Mouse (Mus musculus) MEL (cell line): Measurements from ENCODE around the gene Mob3a. TPM values are rescaled to one million over a fixed set of nuclear protein-coding genes. Genes with fewer than 3 reads are reported as not detected.

Experiments
- DNase-seq: peaks from one replicate; pipeline ENCODE4 v3.0.0; 2011; ENCODE audit warnings: low read depth, low spot score
- H3K27ac ChIP-seq: 2 replicates; pipeline ENCODE4 v1.5.1; 2012; ENCODE audit warnings: low read depth, mild to moderate bottlenecking, control low read depth, low read length, moderate library complexity; ENCODE audit not compliant: control insufficient read depth
- H3K27me3 ChIP-seq, 2 experiments: fragments of 150-350 bp in 1 of 2; sonication (generic) in 1 of 2; 2 replicates each; pipeline ENCODE4 v1.6.1; 2012; ENCODE audit warnings: low read length in 2 of 2, mild to moderate bottlenecking in 2 of 2, improper control_type of control experiment in 1 of 2, moderate library complexity in 1 of 2; ENCODE audit not compliant: insufficient read depth in 2 of 2, control insufficient read depth in 1 of 2
- H3K36me3 ChIP-seq, 2 experiments: 2 replicates each; pipeline ENCODE4 v1.6.1; 2012 to 2014; ENCODE audit warnings: low read length in 2 of 2, improper control_type of control experiment in 1 of 2, inconsistent platforms in 1 of 2, mild to moderate bottlenecking in 1 of 2; ENCODE audit not compliant: insufficient read depth in 2 of 2, control insufficient read depth in 1 of 2
- H3K4me1 ChIP-seq, 2 experiments: fragments of 150-350 bp in 1 of 2; sonication (generic) in 1 of 2; 2 replicates each; pipeline ENCODE4 v1.6.1; 2012; ENCODE audit warnings: low read length in 2 of 2, improper control_type of control experiment in 1 of 2, mild to moderate bottlenecking in 1 of 2; ENCODE audit not compliant: insufficient read depth in 2 of 2, control insufficient read depth in 1 of 2
- H3K4me3 ChIP-seq, 2 experiments: fragments of 150-350 bp in 1 of 2; sonication (generic) in 1 of 2; 2 replicates each; pipeline ENCODE4 v1.5.1; 2012; ENCODE audit warnings: low read depth in 2 of 2, low read length in 2 of 2, mild to moderate bottlenecking in 2 of 2, moderate library complexity in 2 of 2, control low read depth in 1 of 2, improper control_type of control experiment in 1 of 2; ENCODE audit not compliant: control insufficient read depth in 1 of 2, insufficient read depth in 1 of 2
- H3K79me2 ChIP-seq: 2 replicates; pipeline ENCODE4 v1.6.1; 2012; ENCODE audit warnings: mild to moderate bottlenecking, low read length, moderate library complexity; ENCODE audit not compliant: control insufficient read depth, poor library complexity, insufficient read depth
- H3K9ac ChIP-seq: 2 replicates; pipeline ENCODE4 v1.6.1; 2012; ENCODE audit warnings: low read depth, mild to moderate bottlenecking, control low read depth, low read length, moderate library complexity; ENCODE audit not compliant: control insufficient read depth, poor library complexity, severe bottlenecking
- H3K9me3 ChIP-seq: fragments of 150-350 bp; sonication (generic); replicated peaks from 2 replicates; pipeline ENCODE4 v1.6.1; 2012; ENCODE audit warnings: mild to moderate bottlenecking, low read length, improper control_type of control experiment, moderate library complexity; ENCODE audit not compliant: insufficient read depth
- CHD1 ChIP-seq: IDR thresholded peaks from 2 replicates; pipeline ENCODE4 v1.6.1; 2012; ENCODE audit warnings: low read depth, mild to moderate bottlenecking, inconsistent platforms, low read length, improper control_type of control experiment
- CTCF ChIP-seq, 3 experiments: IDR thresholded peaks in 2 of 3; conservative IDR thresholded peaks in 1 of 3; 2 replicates each; pipeline ENCODE4 v1.5.1; 2011 to 2012; ENCODE audit warnings: low read length in 3 of 3, low read depth in 2 of 3, mild to moderate bottlenecking in 2 of 3, improper control_type of control experiment in 1 of 3, inconsistent platforms in 1 of 3, mixed read lengths in 1 of 3, moderate library complexity in 1 of 3; ENCODE audit not compliant: control insufficient read depth in 1 of 3, insufficient read depth in 1 of 3, poor library complexity in 1 of 3, severe bottlenecking in 1 of 3
- E2F4 ChIP-seq: IDR thresholded peaks from 2 replicates; pipeline ENCODE4 v1.6.1; 2011; ENCODE audit warnings: low read depth, low read length, improper control_type of control experiment, borderline replicate concordance
- ELF1 ChIP-seq: IDR thresholded peaks from 2 replicates; pipeline ENCODE4 v1.6.1; 2014; ENCODE audit warnings: low read depth, mild to moderate bottlenecking, inconsistent platforms, low read length, improper control_type of control experiment, moderate library complexity
- GABPA ChIP-seq: IDR thresholded peaks from 2 replicates; pipeline ENCODE4 v1.6.1; 2012; ENCODE audit warnings: low read depth, mild to moderate bottlenecking, inconsistent platforms, low read length, improper control_type of control experiment, moderate library complexity
- HCFC1 ChIP-seq: IDR thresholded peaks from 2 replicates; pipeline ENCODE4 v1.6.1; 2012; ENCODE audit warnings: low read depth, mild to moderate bottlenecking, inconsistent platforms, low read length, improper control_type of control experiment, moderate library complexity
- MAFK ChIP-seq: IDR thresholded peaks from 2 replicates; pipeline ENCODE4 v1.6.1; 2011; ENCODE audit warnings: low read depth, mild to moderate bottlenecking, low read length, improper control_type of control experiment, borderline replicate concordance
- MXI1 ChIP-seq: IDR thresholded peaks from 2 replicates; pipeline ENCODE4 v1.6.1; 2011; ENCODE audit warnings: mild to moderate bottlenecking, low read depth, low read length, improper control_type of control experiment
- MYB ChIP-seq: IDR thresholded peaks from 2 replicates; pipeline ENCODE4 v1.6.1; 2011; ENCODE audit warnings: mild to moderate bottlenecking, low read depth, low read length, improper control_type of control experiment
- MYC ChIP-seq: IDR thresholded peaks from 2 replicates; pipeline ENCODE4 v1.6.1; 2011; ENCODE audit warnings: low read depth, mild to moderate bottlenecking, low read length, improper control_type of control experiment, moderate library complexity
- NELFE ChIP-seq: IDR thresholded peaks from 2 replicates; pipeline ENCODE4 v1.6.1; 2011; ENCODE audit warnings: low read depth, low read length, improper control_type of control experiment
- NRF1 ChIP-seq: IDR thresholded peaks from 2 replicates; pipeline ENCODE4 v1.6.1; 2014; ENCODE audit warnings: low read depth, mild to moderate bottlenecking, inconsistent platforms, low read length, improper control_type of control experiment, moderate library complexity; ENCODE audit not compliant: poor library complexity, insufficient read depth, severe bottlenecking
- POLR2A ChIP-seq, 2 experiments: IDR thresholded peaks; 2 replicates each; pipeline ENCODE4 v1.6.1; 2011 to 2012; ENCODE audit warnings: low read length in 2 of 2, mild to moderate bottlenecking in 2 of 2, control low read depth in 1 of 2, improper control_type of control experiment in 1 of 2, low read depth in 1 of 2, moderate library complexity in 1 of 2; ENCODE audit not compliant: control insufficient read depth in 1 of 2, insufficient read depth in 1 of 2, poor library complexity in 1 of 2
- RAD21 ChIP-seq: IDR thresholded peaks from 2 replicates; pipeline ENCODE4 v1.6.1; 2011; ENCODE audit warnings: mild to moderate bottlenecking, low read depth, low read length, improper control_type of control experiment
- SMC3 ChIP-seq: IDR thresholded peaks from 2 replicates; pipeline ENCODE4 v1.6.1; 2011; ENCODE audit warnings: low read depth, low read length, improper control_type of control experiment
- TAL1 ChIP-seq: IDR thresholded peaks from 2 replicates; pipeline ENCODE4 v1.6.1; 2012; ENCODE audit warnings: mild to moderate bottlenecking, inconsistent platforms, low read length, moderate library complexity, mixed read lengths
- TCF12 ChIP-seq: IDR thresholded peaks from 2 replicates; pipeline ENCODE4 v1.6.1; 2014; ENCODE audit warnings: low read depth, mild to moderate bottlenecking, inconsistent platforms, low read length, improper control_type of control experiment, moderate library complexity
- UBTF ChIP-seq: IDR thresholded peaks from 2 replicates; pipeline ENCODE4 v1.6.1; 2012; ENCODE audit warnings: low read depth, mild to moderate bottlenecking, inconsistent platforms, low read length, improper control_type of control experiment, moderate library complexity, borderline replicate concordance; ENCODE audit not compliant: insufficient read depth
- USF2 ChIP-seq, 2 experiments: IDR thresholded peaks; 2 replicates each; pipeline ENCODE4 v1.6.1; 2011 to 2012; ENCODE audit warnings: improper control_type of control experiment in 2 of 2, low read length in 2 of 2, borderline replicate concordance in 1 of 2, inconsistent platforms in 1 of 2, low read depth in 1 of 2, mild to moderate bottlenecking in 1 of 2; ENCODE audit not compliant: insufficient read depth in 1 of 2
- ZC3H11A ChIP-seq: IDR thresholded peaks from 2 replicates; pipeline ENCODE4 v1.6.1; 2012; ENCODE audit warnings: low read depth, mild to moderate bottlenecking, inconsistent platforms, low read length, improper control_type of control experiment
- ZKSCAN1 ChIP-seq: IDR thresholded peaks from 2 replicates; pipeline ENCODE4 v1.6.1; 2012; ENCODE audit warnings: low read depth, mild to moderate bottlenecking, inconsistent platforms, low read length, improper control_type of control experiment, moderate library complexity
- ZMIZ1 ChIP-seq: IDR thresholded peaks from 2 replicates; pipeline ENCODE4 v1.6.1; 2012; ENCODE audit warnings: low read depth, mild to moderate bottlenecking, inconsistent platforms, low read length, improper control_type of control experiment, moderate library complexity
- ZNF384 ChIP-seq: IDR thresholded peaks from 2 replicates; pipeline ENCODE4 v1.6.1; 2012; ENCODE audit warnings: low read depth, mild to moderate bottlenecking, inconsistent platforms, low read length, improper control_type of control experiment
- polyA plus RNA-seq, 2 experiments: library from polyadenylated mRNA; stranded (reverse) in 1 of 2; unstranded in 1 of 2; fragments of >175 nt in 1 of 2; fragments of >200 nt in 1 of 2; gene quantifications; 2 replicates each; pipeline versions ENCODE4 v1.2.1 to v1.2.4; 2012; ENCODE audit warnings: low replicate concordance in 2 of 2, low read depth in 1 of 2; ENCODE audit not compliant: insufficient read length in 2 of 2, insufficient read depth in 1 of 2, missing spikeins in 1 of 2
- total RNA-seq: library from RNA; depleted of rRNA; stranded (reverse); fragments of 300-350 nt; gene quantifications from 2 replicates; pipeline ENCODE4 v1.2.3, GENCODE M21; 2012

Gene Mob3a
- total and polyA plus RNA-seq, 3 experiments = 38.3 to 63.4 TPM; not detected in 1

DNA sequence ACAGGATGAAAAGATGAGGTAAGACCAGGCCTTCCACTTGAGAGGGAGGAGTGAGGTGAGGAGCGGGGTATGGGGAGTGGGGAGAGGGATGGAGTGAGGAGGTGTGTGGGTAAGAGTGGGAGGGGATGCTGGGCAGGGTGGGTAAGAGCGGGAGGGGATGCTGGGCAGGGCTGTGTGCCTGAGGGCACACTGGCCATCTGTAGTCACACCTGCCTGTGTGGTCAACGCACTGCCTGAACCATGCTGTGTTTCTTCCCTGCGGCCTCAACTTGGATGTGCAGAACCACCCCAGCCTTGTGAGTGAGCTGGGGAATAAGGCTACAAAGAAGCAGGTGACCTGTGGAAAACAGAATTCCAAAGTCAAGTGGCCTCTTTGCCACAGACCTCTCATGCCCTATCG is 2.6 kb upstream of the Mob3a start:
- Histone ChIP-seq H3K9me3 (no peaks in the 10 kb centered on the region), H3K36me3 (peaks cover 2 to 13% of the 10 kb centered on the region in 2 experiments; a peak in 2 of 4 replicates), H3K27me3 (no peaks in the 10 kb centered on the region), H3K4me3 (no peak overlapping the region), H3K79me2 (peaks cover 4% of the 10 kb centered on the region), H3K9ac (no peak overlapping the region), H3K27ac (no peak overlapping the region), H3K4me1 (peaks cover 11 to 23% of the 10 kb centered on the region in 2 experiments)
- no peak for DNase-seq
- TF ChIP-seq MXI1 (no peak), CTCF (IDR thresholded peaks at IDR 0.05 in 2 of 3, conservative IDR thresholded peaks at IDR 0.05 in 1 of 3; ENCODE audit: control insufficient read depth in 1 of 3, insufficient read depth in 1 of 3, low read depth in 2 of 3, low read length in 3 of 3, poor library complexity in 1 of 3, severe bottlenecking in 1 of 3) (no peak), ZNF384 (no peak), TAL1 (no peak), E2F4 (no peak), MAFK (no peak), TCF12 (no peak), MYC (no peak)

DNA sequence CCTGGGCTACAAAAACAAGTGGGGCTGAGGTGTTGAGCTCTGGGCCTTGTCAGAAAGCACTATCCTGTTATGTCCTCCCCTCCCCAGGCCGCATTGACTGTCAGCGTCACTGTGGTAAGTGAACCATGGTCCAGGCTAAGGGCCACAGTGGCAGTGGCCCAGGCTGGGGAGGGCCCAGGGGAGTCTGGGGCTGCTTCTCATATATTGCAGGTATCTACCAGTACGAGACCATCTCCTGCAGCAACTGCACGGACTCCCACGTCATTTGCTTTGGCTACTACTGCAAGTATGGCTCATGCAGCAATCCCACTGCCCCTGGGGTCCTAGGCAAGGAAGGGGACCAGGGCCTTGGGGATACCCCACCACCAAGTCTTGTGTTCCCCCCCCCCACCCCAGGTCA is 1.9 kb upstream of the Mob3a start:
- no peak overlapping the region for H3K9ac ChIP-seq
- H3K36me3 ChIP-seq = peaks cover 0 to 17% of the 10 kb centered on the region in 2 experiments; a peak in 2 of 4 replicates
- no peak overlapping the region for H3K27ac ChIP-seq
- TF ChIP-seq POLR2A (IDR thresholded peaks at IDR 0.05; ENCODE audit: control insufficient read depth in 1 of 2, insufficient read depth in 1 of 2, low read depth in 1 of 2, low read length in 2 of 2, poor library complexity in 1 of 2) (no peak), NELFE (no peak), MYC (no peak), ZMIZ1 (no peak), USF2 (IDR thresholded peaks at IDR 0.05; ENCODE audit: borderline replicate concordance in 1 of 2, insufficient read depth in 1 of 2, low read depth in 1 of 2, low read length in 2 of 2) (no peak), HCFC1 (no peak), MAFK (no peak), ZNF384 (no peak), UBTF (no peak), RAD21 (no peak), ZC3H11A (no peak), SMC3 (no peak), MYB (no peak), ZKSCAN1 (no peak), CTCF (IDR thresholded peaks at IDR 0.05 in 2 of 3, conservative IDR thresholded peaks at IDR 0.05 in 1 of 3; ENCODE audit: control insufficient read depth in 1 of 3, insufficient read depth in 1 of 3, low read depth in 2 of 3, low read length in 3 of 3, poor library complexity in 1 of 3, severe bottlenecking in 1 of 3) (no peak), NRF1 (no peak), ELF1 (no peak), CHD1 (no peak), GABPA (no peak)
- TF ChIP-seq, all 39 proteins: peak for 0
- Histone ChIP-seq H3K4me1 (peaks cover 12 to 24% of the 10 kb centered on the region in 2 experiments), H3K27me3 (no peaks in the 10 kb centered on the region), H3K9me3 (no peaks in the 10 kb centered on the region), H3K79me2 (peaks cover 4% of the 10 kb centered on the region), H3K4me3 (peak overlapping the region in 1 of 2 experiments; percentile 60; a peak in 3 of 4 replicates)
- no peak for DNase-seq
